Mouse (Mus musculus) stomach, postnatal 0 days (tissue): ENCODE measurements around the gene Dhx37.

Experiments
- CTCF ChIP-seq: IDR thresholded peaks from 2 replicates; pipeline ENCODE4 v1.5.1; 2016; ENCODE audit warnings: antibody characterized with exemption, low read depth, mild to moderate bottlenecking, moderate library complexity
- EP300 ChIP-seq: optimal IDR thresholded peaks from 2 replicates; pipeline ENCODE3; 2016; ENCODE audit warnings: antibody characterized with exemption

GRCm38 (mm10) chr5:125476286-125476625 lies 42.3 kb upstream of the Dhx37 start:
- TF ChIP-seq EP300 (no peak), CTCF (peak; percentile 48)
